Mouse (Mus musculus) CD4-positive helper T cell, adult 2 months (primary cell): ENCODE measurements around the gene Prim2.

Experiments used
- DNase-seq: peaks from one replicate; pipeline ENCODE4 v3.0.0-alpha.2; 2012; ENCODE audit warnings: low read depth, missing footprints, low spot score

Prim2 gene

DNA sequence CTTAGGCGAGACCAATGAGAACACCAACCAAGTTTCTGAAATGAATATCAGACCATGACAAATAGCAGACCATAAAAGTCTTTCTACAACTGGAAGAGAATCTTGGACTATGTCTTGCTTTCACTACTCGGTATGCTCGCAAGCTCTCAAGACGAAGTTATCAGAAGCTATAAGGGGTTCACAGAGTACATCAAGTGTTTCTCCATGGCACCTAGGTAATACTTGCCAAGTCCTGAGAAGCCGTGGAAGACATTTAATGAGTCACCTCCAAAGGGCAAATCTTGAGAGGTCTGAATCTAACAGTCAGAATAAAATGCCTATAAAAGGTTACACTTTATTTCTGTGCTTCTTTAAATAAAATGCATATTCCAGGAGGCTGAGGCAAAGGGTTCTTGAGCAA is 181.2 kb downstream of the Prim2 start:
- DNase-seq, result no peak

- DNase-seq, result no peak
Measured at GRCm38 (mm10) chr1:33483746-33484145, 185.8 kb downstream of the Prim2 start.

- DNase-seq, result no peak
Measured at GRCm38 (mm10) chr1:33480382-33480781, 189.2 kb downstream of the Prim2 start.

- DNase-seq, result no peak
Measured at GRCm38 (mm10) chr1:33471069-33471468, 198.5 kb downstream of the Prim2 start.

DNA sequence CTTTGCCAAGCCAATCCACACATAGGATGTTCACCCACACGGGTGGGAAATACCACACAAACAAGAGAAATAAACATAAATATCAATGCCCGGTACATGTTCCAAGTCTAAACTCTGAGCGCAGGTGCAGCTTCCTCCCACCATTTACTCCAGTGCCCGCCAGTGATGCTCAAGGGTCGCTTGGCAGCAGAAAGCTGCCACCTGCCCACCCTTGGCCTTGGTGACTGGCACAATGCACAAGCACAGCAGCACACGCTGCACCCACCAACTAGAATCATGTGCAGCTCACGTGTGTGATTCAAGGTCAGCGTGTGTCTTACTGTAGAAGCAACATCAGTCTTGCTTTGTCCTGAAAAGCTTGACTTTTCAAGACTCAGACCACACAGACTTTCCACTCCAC is 199.4 kb downstream of the Prim2 start:
- no peak for DNase-seq

DNA sequence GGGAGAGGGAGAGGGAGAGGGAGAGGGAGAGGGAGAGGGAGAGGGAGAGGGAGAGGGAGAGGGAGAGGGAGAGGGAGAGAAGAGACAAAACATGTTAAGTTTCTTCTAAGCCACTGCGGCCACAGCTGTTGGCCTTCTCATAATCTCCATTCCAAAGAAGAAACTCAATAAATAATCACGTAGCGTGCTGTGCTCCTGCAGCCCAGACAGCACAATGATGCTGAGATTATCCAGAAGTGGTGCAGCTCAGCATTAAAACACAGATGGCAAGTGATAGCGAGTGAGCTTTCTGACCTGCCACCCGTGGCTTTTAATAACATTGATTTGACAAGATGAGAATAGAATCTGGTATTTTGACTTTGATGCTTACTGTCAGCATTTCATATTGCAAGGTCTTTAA is 205.4 kb downstream of the Prim2 start:
- DNase-seq, result no peak

GRCm38 (mm10) chr1:33460703-33461102 is 208.9 kb downstream of the Prim2 start:
- no peak for DNase-seq

DNA sequence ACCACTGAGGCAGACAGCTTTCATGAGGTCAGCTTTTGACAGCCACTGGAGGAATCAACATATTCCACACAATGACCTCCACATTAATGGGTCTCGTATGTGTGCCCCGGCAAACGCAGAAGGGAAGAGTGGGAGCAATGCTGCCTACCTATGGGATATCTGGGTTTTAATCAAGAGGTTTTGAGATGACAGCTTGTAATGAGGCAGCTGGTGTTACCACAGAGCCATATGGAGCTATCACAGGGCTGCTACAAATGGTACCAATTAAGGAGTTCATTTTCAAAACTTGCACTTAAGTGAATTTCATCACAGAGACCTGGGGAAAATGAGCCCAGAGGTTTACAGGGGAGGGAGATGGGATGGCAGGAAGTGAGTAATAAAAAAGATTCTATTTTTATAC is 209.3 kb downstream of the Prim2 start:
- no peak for DNase-seq

- no peak for DNase-seq
Measured at GRCm38 (mm10) chr1:33458950-33459349, 210.6 kb downstream of the Prim2 start.

DNA sequence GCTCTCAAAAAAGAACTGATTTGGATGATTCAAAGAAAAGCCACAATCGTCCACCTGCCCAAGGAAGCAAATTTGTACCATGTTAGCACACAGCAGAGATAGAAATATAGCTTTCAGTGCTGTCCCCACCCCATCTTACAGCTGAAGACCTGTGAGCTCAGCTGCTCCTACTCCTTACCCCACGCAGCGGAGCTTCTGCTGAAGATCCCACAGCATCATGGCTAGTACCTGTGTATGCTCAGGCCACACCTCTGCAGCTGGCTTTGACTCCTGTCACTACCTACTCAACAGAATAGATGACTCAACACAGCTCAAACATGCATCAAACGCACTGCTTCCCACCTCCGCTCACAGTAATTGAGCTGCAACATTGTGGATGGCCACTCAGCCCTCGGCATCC is 215.3 kb downstream of the Prim2 start:
- no peak for DNase-seq

GRCm38 (mm10) chr1:33453299-33453698 is 216.3 kb downstream of the Prim2 start:
- DNase-seq, result no peak

DNA sequence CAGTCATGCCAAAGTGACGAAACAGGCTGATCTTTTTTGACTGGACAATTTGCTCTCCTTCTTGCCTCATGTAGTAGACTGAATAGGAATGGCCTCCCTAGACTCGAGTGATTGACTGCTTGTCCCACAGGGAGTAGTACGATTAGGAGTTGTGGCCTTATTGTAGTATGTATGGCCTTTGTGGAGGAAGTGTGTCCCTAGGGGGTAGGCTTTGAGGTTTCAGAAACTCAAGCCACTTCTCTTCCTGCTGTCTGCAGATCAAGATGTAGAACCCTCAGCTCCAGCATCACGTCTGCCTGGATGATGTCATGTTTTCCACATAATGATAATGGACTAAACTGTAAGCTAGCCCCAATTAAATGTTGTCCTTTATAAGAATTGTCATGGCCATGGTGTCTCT is 222.4 kb downstream of the Prim2 start:
- DNase-seq, result no peak

DNA sequence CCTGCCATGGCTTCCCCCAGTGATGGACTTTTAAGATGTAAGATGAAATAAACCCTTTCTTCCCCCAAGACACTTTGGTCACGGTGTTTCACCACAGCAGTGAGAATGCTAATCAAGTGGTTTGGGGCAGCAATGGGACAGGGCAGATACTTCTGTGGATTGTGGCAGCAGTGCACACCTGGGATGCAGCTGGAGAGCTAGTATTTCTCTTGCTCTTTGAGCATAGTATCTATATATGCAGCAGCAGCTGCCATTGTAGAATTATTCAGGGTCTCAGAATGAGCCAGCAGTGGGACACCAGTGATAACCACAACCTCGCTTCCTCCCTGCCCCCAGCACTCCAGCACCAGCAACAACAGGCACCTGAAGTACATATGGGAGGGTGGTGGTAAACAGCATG is 233.4 kb downstream of the Prim2 start:
- no peak for DNase-seq
